Mouse (Mus musculus): ENCODE results near the gene Olfr352.

Olfr352 gene

GRCm38 (mm10) chr2:36868160-36868559 lies at the start of gene Olfr352:
TSS of gene Olfr352 (plus strand) at chr2:36868460.
- DNase-seq: no peak

- DNase-seq: no peak
Measured at GRCm38 (mm10) chr2:36846010-36846409, 22.2 kb upstream of the Olfr352 start, which contains the start of gene Olfr350. TSS of gene Olfr350 (plus strand) at chr2:36846310.

DNA sequence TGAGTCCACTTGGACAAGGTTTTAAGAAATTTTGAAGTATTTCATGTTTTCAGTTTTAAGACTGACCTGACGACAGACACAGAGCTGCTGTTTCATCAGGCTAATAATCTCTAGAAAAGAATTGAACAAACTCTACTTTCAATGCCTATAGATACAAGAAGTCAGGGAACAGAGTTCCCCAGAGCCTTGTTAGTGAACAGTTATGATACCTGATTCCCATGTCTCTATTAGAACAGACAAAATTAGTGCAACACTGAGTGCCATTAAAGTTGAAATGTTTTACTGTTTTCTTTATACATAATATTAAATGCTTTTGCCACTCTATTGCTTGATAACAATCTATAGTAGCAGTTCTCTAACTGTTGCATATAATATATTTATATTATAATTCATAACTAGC lies 5.7 kb upstream of the Olfr352 start, which contains the start of gene Olfr351:
Gene Olfr351 (minus strand): TSS at position 101 of the 400 bp plus-strand sequence.
- no peak for DNase-seq

DNA sequence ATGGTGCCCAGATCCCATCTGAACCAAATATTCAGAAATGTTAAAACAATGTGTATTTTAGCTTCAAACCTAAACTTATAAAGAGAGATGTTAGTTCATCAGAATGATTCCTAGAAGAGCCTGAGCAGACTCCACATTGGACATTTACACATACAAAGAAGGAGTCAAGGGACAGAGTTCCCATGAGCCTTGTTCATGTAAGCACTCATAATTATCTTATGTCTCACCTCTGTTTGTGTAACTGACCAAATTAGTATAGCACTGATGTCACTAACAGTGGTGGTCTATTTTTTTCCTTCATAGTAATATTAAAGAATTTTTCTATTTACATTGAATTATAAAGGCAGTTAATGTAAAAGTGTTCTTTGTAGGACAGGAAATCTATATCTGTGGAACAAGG lies 24.6 kb downstream of the Olfr352 start, which contains the start of gene Olfr353:
Gene Olfr353 (minus strand): TSS at position 101 of the 400 bp plus-strand sequence.
- DNase-seq: no peak

DNA sequence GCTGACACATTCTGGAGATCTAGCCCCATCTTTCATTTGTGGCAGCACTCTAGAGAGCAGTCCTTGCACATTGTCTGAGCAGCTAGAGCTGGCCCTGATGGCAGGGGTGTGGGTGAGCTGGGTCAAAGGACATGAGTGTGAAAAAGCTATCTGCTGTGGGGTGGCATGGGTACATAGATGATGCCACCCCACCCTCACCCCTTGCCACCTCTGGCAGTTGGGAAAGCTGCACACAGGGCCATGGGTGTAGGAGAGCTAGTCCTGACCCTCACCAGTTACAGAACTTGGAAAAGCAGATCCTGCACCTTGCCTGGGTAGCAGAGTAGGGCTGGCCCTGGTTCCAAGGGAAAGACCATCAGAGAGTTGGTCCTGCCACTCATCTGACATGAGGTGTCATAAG lies 28.9 kb downstream of the Olfr352 start:
- DNase-seq: no peak

- DNase-seq: no peak
Measured at GRCm38 (mm10) chr2:36905380-36905779, 37.1 kb downstream of the Olfr352 start, which contains the start of gene Olfr354. TSS of gene Olfr354 (plus strand) at chr2:36905680.

All from cerebellum, postnatal 10 days (tissue).